ENCODE assay signal across 8 mouse cellular contexts in the genomic region with DNA sequence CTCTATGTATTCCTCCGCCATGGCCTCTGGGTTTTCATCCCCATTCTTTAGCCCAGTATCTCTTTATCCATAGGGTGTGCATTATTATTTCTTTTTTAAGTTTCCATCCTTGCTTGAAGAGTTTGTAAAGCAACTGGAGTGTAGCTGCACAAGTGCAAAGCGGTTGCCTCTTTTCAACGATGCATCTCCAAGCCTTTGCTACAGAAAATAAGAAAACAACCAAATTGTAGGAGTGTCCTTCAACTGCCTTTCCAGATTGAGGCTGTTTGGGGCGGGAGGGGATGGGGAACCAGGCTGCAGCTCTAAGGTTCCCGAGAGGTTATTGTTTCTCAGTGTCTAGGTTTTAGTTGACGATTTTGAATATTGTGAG. TPM values are rescaled to one million over a fixed set of nuclear protein-coding genes. Genes with fewer than 3 reads are reported as not detected.
DNase-seq lines count a peak whose midpoint lies in the region; ATAC-seq and TF ChIP-seq lines count a peak whose summit lies in the region.

No protein-coding gene starts in this region.

- no peak for DNase-seq in heart, postnatal 36 days
- DNase-seq in G1E (ENCODE audit: low spot score), result no peak
- no peak for DNase-seq in hindbrain, embryonic 10.5 days (ENCODE audit: low spot score)
- no peak for DNase-seq in midbrain, embryonic 10.5 days (ENCODE audit: low spot score)
- no peak for DNase-seq in urinary bladder, postnatal 36 days (ENCODE audit: low spot score in 2 of 2)
- DNase-seq in gastrocnemius, postnatal 36 days, result no peak
- DNase-seq in layer of hippocampus, adult 11-12 months (ENCODE audit: low spot score), result no peak

- no peak for TF ChIP-seq CTCF in G1E (IDR thresholded peaks at IDR 0.05; ENCODE audit: low read depth, low read length)

- ATAC-seq in heart, embryonic 16.5 days (replicated peaks; ENCODE audit: extremely low read depth, insufficient read depth, low FRiP score), result no peak
- no peak for ATAC-seq in G1E (ENCODE audit: extremely low read depth, insufficient number of reproducible peaks, low FRiP score, poor library complexity, severe bottlenecking)

- peak overlapping the region; percentile 73 for H3K4me2 ChIP-seq in heart, embryonic 16.5 days (ENCODE audit: low read depth, low read length)

- intact Hi-C loops in heart, postnatal 36 days (cut with DNase I), result loop anchor here (5.0 kb wide), 1 partner anchor 109 kb away; the partner anchor contains the start of gene Taf1
- intact Hi-C loops in gastrocnemius, postnatal 36 days (cut with DNase I), result no loop called here

- WGBS in heart, embryonic 16.5 days, result 15% methylated on average over 6 of the region's 6 CpGs
- WGBS in hindbrain, embryonic 10.5 days, result 11% methylated on average over 6 of the region's 6 CpGs
- 17% methylated on average over 6 of the region's 6 CpGs for WGBS in midbrain, embryonic 10.5 days

- H3K4me1 ChIP-seq in heart, embryonic 16.5 days (ENCODE audit: control insufficient read depth, insufficient read depth, low read length), result no peaks in the 10 kb centered on the region; the same call in 1 of the 2 replicates
- H3K4me1 ChIP-seq in G1E (ENCODE audit: insufficient read depth, low read depth, low read length), result peaks cover 16% of the 10 kb centered on the region
- H3K4me1 ChIP-seq in hindbrain, embryonic 10.5 days (replicated peaks), result peaks cover 4% of the 10 kb centered on the region; the same call in 1 of the 2 replicates
- peaks cover 19% of the 10 kb centered on the region for H3K4me1 ChIP-seq in midbrain, embryonic 10.5 days

- peaks cover 9% of the 10 kb centered on the region; the same call in 1 of the 2 replicates for H3K27me3 ChIP-seq in heart, embryonic 16.5 days (ENCODE audit: control insufficient read depth, insufficient read depth, low read length)
- no peaks in the 10 kb centered on the region for H3K27me3 ChIP-seq in G1E (ENCODE audit: insufficient read depth, low read length)
- peaks cover 31% of the 10 kb centered on the region for H3K27me3 ChIP-seq in hindbrain, embryonic 10.5 days (ENCODE audit: insufficient read depth, poor library complexity, severe bottlenecking)
- peaks cover 56% of the 10 kb centered on the region for H3K27me3 ChIP-seq in midbrain, embryonic 10.5 days (ENCODE audit: low read depth, poor library complexity, severe bottlenecking)

- peaks cover 3% of the 10 kb centered on the region; the same call in 1 of the 2 replicates for H3K36me3 ChIP-seq in heart, embryonic 16.5 days (ENCODE audit: control insufficient read depth, insufficient read depth)
- peaks cover 14% of the 10 kb centered on the region for H3K36me3 ChIP-seq in G1E (replicated peaks)
- peaks cover 21% of the 10 kb centered on the region for H3K36me3 ChIP-seq in hindbrain, embryonic 10.5 days
- peaks cover 22% of the 10 kb centered on the region for H3K36me3 ChIP-seq in midbrain, embryonic 10.5 days

- H3K27ac ChIP-seq in heart, embryonic 16.5 days (ENCODE audit: low read length), result peak overlapping the region; percentile 88
- peak overlapping the region; percentile 92 for H3K27ac ChIP-seq in hindbrain, embryonic 10.5 days
- peak overlapping the region; percentile 93 for H3K27ac ChIP-seq in midbrain, embryonic 10.5 days (replicated peaks)

- H3K9me3 ChIP-seq in heart, embryonic 16.5 days (replicated peaks; ENCODE audit: control insufficient read depth, low read length), result no peaks in the 10 kb centered on the region
- no peaks in the 10 kb centered on the region for H3K9me3 ChIP-seq in G1E (replicated peaks)
- no peaks in the 10 kb centered on the region for H3K9me3 ChIP-seq in hindbrain, embryonic 10.5 days
- no peaks in the 10 kb centered on the region for H3K9me3 ChIP-seq in midbrain, embryonic 10.5 days (replicated peaks)

- peak overlapping the region; percentile 58 for H3K4me3 ChIP-seq in heart, embryonic 16.5 days (ENCODE audit: low read length)
- peak overlapping the region; percentile 77 for H3K4me3 ChIP-seq in G1E (ENCODE audit: low read depth, low read length)
- peak overlapping the region; percentile 71 for H3K4me3 ChIP-seq in hindbrain, embryonic 10.5 days
- H3K4me3 ChIP-seq in midbrain, embryonic 10.5 days, result peak overlapping the region; percentile 72

- peak overlapping the region; percentile 89 for H3K9ac ChIP-seq in heart, embryonic 16.5 days (ENCODE audit: low read length)

RNA-seq across cellular contexts. Expression of gene Ogt, which starts 1.3 kb away (rescaled TPM):
- 107 and 110 TPM in 2 replicates for polyA plus RNA-seq in heart, embryonic 16.5 days (2015; fragmentation: Nextera tagmentation; extraction: Ambion mirVana)
- 10 to 100 TPM; 57.1 to 62.2 TPM for total RNA-seq in heart, postnatal 36 days (2021)
- total RNA-seq in G1E (2014; fragmentation: Nextera tagmentation) (609 and 615 TPM in 2 replicates), G1E (2017) (173 TPM in 2 replicates)
- 4.6 and 6.1 TPM in 2 replicates for polyA plus RNA-seq in G1E (2012)
- 138 and 140 TPM in 2 replicates for polyA plus RNA-seq in hindbrain, embryonic 10.5 days (2016; fragmentation: Nextera tagmentation; extraction: Ambion mirVana)
- polyA plus RNA-seq in midbrain, embryonic 10.5 days (2016; fragmentation: Nextera tagmentation; extraction: Ambion mirVana), result 130 and 158 TPM in 2 replicates
- total RNA-seq in gastrocnemius, postnatal 36 days (2021), result 10 to 100 TPM; 59.2 to 64.7 TPM

Comparison
In these comparisons a context has a peak if more than half of its experiments do, and no peak if none do; other contexts are left out.
1. RNA of gene Ogt, which starts 1.3 kb away (polyA plus RNA-seq): 138 to 140 TPM in hindbrain, embryonic 10.5 days, 130 to 158 TPM in midbrain, embryonic 10.5 days and 107 to 110 TPM in heart, embryonic 16.5 days; 4.6 to 6.1 TPM in G1E; every median in the first group is over 10 times any median in the second.
2. Peak in every context shown above with its lines, with median percentiles within 50 percentile points of each other: H3K27ac ChIP-seq and H3K4me3 ChIP-seq.